Mouse (Mus musculus): ENCODE results near the gene Tmtc2.

The Tmtc2 gene

DNA sequence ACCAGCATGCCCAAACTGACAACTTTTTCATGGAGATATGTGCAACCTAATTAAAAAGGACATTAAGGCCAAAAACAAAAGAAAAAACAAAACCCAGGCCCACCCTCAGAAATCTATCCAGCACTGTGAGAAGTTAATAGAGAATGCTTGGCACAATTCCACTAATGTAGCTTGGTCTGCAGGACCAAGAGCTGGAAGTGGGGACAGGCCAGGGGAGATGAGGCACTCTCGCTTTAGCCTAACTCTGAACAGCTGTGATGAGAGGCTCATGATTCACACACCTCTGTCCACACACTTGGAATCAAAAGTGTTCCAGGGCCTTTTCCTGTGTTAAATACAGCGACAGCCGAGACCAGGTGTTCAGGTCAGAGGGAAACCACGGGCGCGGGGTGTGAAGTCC, 79.0 kb downstream of the Tmtc2 start:
- no peak for DNase-seq (ENCODE audit: low read depth)

DNA sequence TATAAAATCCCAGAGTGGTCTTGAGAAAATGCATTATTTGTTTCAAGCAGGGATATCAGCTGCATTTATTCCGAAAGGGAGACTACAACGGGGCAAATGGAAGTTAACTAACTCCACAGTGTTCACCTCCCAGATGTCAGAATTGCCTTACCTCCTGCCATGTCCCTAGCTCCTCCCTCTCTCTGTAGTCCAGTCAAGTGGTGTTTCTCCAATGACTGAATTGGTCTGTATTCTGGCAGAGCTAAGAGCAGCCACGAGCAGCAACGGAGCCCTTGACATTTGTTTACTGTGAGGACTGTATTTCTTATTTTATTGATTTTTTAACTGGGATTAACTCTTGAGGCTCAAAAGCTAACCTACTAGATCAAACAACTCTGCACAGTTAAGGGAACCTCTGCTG, 81.8 kb downstream of the Tmtc2 start:
- DNase-seq (ENCODE audit: low read depth): no peak

- no peak for DNase-seq (ENCODE audit: low read depth)
These were observed 83.5 kb downstream of the Tmtc2 start for GRCm38 (mm10) chr10:105490748-105491147.

- DNase-seq (ENCODE audit: low read depth): no peak
These were observed 84.1 kb downstream of the Tmtc2 start for GRCm38 (mm10) chr10:105489970-105490735.

DNA sequence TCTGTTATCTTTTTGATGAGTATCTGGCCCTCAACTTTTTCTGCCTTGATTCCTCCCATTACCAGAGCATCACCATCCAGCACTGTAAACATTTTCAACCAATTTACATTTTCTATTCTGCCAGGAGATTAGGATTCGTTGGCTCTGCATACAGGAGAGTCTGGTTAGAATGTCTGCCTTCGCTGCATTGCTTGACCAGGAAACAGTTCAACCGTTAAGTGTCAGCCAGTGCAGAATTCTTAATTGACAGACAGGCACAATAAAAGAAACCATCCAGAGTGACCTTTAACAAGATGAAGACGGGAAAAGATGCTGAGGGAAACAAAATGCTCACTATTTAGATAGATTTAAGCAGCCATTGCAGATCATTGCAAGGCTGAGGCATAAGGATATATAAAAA, 87.3 kb downstream of the Tmtc2 start:
- DNase-seq (ENCODE audit: low read depth): no peak

DNA sequence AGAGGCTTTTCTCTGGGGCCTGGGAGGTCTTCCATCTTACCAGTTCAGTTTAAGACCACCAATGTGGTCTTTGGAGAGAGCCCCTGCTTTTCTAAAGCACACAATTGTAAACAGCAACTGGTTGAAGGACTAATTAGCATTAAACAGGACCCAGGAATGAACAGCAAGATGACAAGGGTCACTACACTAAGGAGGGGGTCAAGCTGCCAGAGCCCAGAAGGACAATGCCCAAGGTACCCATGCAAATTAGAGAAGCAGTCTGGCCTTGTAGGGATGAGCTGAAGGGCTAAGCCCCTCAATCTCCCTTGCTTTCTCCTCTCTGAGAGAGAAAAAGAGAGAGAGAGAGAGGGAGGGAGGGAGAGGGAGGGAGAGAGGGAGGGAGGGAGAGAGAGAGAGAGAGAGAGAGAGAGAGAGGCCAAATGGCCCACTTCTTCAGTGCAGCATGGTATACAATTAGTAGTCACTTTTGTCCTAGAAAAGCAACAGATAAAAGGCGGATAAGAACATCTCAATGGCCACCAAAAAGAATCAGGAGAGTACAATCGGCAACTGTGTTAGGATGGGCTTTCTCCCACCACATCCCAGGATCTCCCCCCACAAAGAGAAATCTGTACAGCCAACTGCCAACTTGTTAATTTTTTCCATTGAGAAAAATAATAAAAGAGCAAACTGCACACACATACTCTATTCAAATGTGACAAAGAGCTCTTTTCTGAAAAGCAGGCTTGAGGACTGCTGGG, 89.7 kb downstream of the Tmtc2 start:
- no peak for DNase-seq (ENCODE audit: low read depth)

DNA sequence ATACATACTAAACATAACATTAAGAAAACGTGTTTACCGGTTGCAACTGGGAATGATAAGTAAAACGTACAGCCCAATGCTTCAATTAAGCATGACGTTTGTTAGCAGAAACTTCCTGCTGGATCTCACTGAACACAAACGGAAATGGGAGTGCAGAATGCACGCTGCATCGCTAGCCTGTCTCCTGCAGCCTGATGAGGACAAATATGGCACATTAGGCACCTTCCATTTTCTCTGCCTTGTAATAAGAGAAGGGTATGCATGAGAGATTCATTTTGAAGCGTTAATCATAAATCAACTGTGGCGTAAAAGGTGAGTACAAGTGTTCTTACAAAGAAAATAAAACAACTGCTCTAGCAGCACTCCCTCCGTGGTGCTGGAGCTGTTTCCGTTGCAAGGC, 94.5 kb downstream of the Tmtc2 start:
- no peak for DNase-seq (ENCODE audit: low read depth)

- no peak for DNase-seq (ENCODE audit: low read depth)
These were observed 96.5 kb downstream of the Tmtc2 start for GRCm38 (mm10) chr10:105477623-105478238.

DNA sequence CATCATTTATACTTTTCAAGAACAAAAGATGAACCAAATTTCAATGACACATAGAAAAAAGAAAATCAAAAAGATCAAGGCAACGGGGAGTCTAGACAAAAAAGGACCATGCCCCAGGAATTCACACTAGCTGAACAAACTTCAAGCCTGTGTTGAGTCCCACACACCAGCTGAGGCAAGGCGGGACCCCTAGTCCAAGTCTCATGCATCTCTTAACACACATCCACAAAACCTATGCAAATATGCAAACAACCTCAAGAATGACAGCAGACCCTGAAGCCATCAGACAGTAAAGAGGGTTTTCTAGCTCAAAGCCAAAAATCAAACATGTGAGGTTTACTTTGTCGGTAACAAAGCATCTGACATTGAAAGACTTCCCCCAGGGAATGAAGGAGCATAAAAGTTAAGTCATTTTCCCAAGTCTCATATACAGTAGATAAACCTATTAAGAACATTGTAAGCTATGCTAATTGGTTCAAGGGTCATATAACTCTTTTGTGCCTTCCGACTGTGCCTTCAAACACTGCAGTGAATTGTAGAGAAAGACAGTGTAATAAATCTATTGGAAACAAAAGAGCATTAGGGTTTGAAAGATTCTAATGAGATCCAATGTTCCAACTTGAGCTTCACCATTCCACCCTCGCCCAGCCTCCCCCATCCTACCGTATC, 100.0 kb downstream of the Tmtc2 start:
- DNase-seq (ENCODE audit: low read depth): no peak

DNA sequence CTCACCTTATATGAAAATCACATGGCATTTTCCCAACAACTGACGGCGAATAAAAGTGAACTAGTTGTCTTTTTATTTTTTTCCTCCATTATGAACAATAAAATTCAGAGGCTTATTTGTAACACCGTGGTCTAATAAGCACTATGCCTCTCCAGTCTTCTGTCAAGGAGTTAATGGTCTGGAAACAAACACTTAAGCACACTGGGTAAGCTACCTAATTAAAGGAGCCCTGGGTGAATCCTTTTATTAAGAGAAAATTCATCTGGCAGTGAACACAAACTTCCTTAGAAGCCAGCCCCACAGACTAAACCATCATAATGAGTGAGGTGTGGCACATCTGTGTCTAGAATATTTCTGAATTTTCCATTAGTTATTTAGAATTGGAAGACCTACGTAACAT, 109.9 kb downstream of the Tmtc2 start:
- DNase-seq (ENCODE audit: low read depth): no peak

DNA sequence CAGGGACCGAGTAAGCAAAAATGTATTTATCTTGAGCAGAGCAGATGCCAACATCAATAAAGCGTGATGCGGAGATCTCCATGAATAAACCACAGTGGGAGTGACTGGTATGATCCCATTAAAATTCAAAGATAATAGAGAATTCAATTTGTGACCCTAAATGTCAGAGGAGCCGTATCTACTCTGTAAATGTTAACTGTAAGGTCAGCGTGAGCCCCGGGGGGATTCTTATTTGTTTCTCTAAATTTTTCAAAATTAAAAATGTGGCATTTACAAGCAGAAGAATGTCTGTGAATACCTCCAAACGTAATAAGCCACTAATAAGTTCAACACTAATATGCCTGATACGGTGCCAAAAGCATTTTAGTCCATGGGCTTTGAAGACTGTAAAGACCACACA, 120.8 kb downstream of the Tmtc2 start:
- no peak for DNase-seq (ENCODE audit: low read depth)

- DNase-seq (ENCODE audit: low read depth): no peak
These were observed 127.1 kb downstream of the Tmtc2 start for GRCm38 (mm10) chr10:105447191-105447590.

DNA sequence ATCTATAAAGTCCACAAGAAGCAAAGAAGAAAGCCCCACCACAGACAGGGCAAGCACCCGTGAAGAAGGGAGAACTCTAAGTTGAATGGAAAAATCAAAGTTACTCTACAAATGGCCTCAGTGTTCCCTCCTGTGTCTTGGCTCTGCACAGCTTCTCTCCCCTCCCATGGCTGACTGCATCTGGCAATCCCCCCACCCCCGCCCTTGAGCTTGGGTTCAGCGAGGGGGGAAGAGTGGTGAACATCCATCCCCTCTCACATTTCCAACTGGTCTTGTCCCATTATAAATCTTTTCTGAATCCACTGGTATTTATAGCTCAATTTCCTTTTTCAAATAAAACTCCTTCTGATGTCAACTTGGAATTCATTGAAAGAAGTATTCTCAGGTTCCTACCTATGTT, 129.9 kb downstream of the Tmtc2 start:
- no peak for DNase-seq (ENCODE audit: low read depth)

- DNase-seq (ENCODE audit: low read depth): no peak
These were observed 139.4 kb downstream of the Tmtc2 start for GRCm38 (mm10) chr10:105434879-105435278.

DNA sequence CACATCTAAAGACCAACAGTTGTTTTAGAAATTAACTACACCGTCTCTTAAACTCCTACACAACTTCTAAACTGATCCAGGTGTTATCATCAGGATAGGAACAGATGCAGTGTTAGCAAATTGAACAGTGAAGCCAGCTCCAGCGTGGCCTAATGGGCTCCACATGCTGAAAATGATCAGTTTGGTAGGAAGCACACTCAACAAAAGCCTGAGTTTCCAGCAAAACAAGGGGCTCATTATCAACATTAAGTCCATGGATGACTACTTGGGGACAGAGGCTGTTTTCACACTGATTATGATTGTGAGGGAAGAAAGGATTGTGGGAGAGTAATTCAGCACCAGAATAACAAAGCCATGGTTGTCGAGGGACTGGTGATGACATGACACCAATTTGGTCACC, 143.4 kb downstream of the Tmtc2 start:
- DNase-seq (ENCODE audit: low read depth): no peak

DNA sequence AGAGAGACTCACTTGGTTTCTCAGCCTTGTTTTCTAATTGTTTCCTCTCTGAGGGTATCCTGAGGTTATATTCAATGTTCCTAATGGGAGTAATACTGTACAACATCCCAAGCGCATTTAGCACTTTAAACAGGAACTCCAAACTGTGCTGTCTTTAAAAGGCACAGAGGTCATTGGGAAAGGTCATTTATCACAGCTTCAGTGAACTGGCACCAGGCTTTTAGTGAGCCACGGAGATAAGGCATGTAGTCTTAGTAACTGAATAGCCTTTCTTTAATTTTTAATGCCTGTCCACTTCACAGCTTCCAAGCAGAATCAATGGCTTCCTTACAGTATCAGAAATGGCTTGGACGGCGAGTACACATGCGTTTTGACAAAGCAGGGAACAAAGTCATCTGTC, 144.0 kb downstream of the Tmtc2 start:
- DNase-seq (ENCODE audit: low read depth): no peak

GRCm38 (mm10) chr10:105428080-105428479, 146.2 kb downstream of the Tmtc2 start:
- DNase-seq (ENCODE audit: low read depth): no peak

DNA sequence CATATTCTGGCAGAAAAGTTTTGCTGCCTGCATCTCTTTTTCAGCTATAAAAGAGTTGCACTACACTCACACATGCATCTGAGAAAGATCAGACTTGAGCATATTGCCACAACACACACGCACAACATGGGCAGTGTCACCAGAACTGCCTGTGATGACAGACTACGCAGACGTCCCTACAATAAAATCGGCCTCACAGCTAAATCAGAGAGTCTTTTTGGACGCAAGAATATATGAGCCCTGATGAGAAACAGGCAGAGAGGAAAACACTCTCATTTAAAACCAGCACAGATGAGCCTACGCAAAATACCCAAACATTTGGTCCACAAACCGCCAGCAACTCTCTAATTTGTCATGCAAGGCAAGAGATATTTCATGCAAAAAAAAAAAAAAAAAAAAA, 146.6 kb downstream of the Tmtc2 start:
- DNase-seq (ENCODE audit: low read depth): no peak

- DNase-seq (ENCODE audit: low read depth): no peak
These were observed 149.2 kb downstream of the Tmtc2 start for GRCm38 (mm10) chr10:105425052-105425451.

DNA sequence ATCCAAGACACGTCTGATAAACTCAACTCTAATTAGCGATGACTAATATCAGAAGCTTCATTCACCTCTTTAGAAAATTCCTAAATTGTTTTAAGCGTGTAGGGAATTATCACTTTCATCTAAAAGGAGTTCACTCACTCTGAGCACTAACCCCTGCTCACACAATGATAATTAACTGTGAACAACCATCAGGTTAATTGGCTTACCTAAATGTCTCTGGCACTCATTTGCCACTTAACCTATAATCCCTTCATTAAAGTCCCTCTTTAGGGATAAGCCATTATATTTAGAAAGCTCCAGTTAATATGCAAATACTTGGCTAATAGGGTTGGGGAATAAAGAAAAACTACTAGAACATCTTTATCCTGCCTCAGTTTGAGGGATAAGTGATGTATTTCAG, 151.1 kb downstream of the Tmtc2 start:
- no peak for DNase-seq (ENCODE audit: low read depth)

GRCm38 (mm10) chr10:105417845-105418383, 156.3 kb downstream of the Tmtc2 start:
- no peak for DNase-seq (ENCODE audit: low read depth)

- DNase-seq (ENCODE audit: low read depth): no peak
These were observed 157.7 kb downstream of the Tmtc2 start for GRCm38 (mm10) chr10:105416601-105417000.

All from naive thymus-derived CD4-positive, alpha-beta T cell, adult 2 months (primary cell).